Mouse (Mus musculus): ENCODE measurements at regions not wholly inside any gene's neighbourhood (a gene's known extent, or its start where the extent isn't known, plus 50 kb on each side); places are given as distances from the start of the nearest gene placed in this dataset.

GRCm38 (mm10) chr10:111815821-111816599 lies 156.5 kb upstream of the Krr1 start:
- no peak for DNase-seq (ENCODE audit: inconsistent age in 2 of 2, low spot score in 1 of 2)

DNA sequence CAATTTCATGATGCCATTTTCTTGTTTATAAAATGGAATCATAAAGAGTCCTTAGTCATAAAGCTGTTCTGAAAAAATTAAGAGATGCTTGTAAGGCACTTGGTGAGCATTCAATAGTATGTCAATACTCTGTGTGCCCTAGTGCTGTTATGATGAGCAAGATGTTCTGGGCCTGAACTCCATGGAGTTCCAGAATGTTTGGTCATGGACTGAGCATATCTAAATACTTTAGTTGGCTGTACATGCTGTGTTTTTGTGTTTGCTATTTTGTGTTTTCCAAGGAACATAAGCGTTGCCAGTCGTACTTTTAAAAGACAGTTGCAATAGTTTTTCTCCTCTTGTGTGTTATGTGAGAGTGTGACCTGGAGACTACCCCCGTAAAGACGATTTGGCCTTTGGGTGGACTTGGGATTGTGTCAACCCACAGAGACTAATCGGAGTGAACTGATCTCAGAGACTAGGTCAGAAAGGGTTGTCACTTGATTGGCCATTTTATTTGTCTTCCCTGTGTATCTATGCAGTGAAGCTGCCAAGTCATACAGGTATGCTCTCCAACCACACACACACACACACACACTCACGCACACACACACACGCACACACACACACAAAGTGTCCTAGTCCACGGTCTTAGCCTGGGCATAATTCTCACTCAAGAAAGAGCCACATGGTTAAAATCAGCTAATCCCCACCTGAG lies 152.6 kb upstream of the Krr1 start:
- no peak for DNase-seq (ENCODE audit: inconsistent age in 2 of 2, low spot score in 1 of 2)

- peak in 1 of 2 experiments; percentile 79 for DNase-seq (ENCODE audit: inconsistent age in 2 of 2, low spot score in 1 of 2)
These were observed 147.6 kb upstream of the Krr1 start for GRCm38 (mm10) chr10:111824820-111825219.

GRCm38 (mm10) chr10:111826033-111826754 lies 146.3 kb upstream of the Krr1 start:
- peak in 1 of 2 experiments; percentile 54 for DNase-seq (ENCODE audit: inconsistent age in 2 of 2, low spot score in 1 of 2)

GRCm38 (mm10) chr10:111827246-111827645 lies 145.2 kb upstream of the Krr1 start:
- DNase-seq (ENCODE audit: inconsistent age in 2 of 2, low spot score in 1 of 2) = no peak

DNA sequence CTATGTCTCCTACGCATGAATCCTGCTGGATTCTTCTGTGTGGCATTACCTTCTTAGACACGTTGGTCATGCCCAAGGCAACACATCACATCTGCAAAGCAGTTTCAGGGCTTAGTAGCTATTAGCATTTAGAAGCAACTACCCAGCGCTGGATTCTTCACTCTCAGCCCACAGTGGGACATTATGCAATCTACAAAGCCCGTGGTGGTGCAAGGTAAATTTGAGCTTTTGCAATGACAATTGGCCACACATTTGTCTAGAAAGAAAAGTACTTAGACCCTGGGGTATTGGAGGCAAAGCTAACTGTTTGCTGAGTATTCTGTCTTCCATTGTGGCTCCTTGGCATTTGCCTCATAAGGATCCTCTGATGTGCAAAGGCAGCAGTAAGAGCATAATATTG lies 144.5 kb upstream of the Krr1 start:
- no peak for DNase-seq (ENCODE audit: inconsistent age in 2 of 2, low spot score in 1 of 2)

DNA sequence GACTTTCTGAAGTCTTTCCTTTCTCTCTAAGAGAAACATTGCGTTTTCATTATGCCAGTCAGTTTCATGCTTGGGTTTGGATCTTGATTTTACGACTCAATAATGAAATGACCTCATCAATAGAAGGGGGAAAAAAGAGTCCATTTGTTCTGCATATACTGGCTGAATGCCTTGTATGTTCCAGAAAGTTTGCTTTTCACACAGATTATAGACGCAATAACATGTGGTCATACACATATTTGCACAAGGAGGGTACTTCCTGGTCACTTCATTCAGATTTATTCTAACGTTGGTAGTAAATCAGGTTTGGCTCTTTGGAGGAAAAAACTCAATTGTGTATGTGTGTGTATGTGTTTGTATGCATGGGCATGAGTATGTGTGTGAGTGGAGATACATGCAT lies 143.9 kb upstream of the Krr1 start:
- DNase-seq (ENCODE audit: inconsistent age in 2 of 2, low spot score in 1 of 2) = no peak

GRCm38 (mm10) chr10:111829291-111829690 lies 143.2 kb upstream of the Krr1 start:
- DNase-seq (ENCODE audit: inconsistent age in 2 of 2, low spot score in 1 of 2) = no peak

DNA sequence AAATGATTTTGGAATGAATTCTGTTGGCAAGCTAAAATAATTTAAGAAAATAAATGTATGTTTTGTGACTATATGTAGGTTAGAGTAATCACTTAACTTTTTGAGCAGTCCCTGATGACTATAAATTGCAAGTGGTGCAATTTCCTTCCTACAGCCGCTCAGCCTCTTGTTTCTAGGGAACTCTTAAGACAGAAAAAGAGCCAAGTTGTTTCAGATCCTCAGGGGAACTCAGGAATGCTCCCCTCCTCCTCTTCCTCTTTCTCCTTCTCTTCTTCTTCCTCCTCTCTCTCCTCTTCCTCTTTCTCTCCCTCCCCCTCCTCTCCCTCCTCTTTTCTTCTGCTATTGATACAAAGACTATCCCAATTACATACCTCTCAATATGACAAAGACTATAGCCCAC lies 141.4 kb upstream of the Krr1 start:
- no peak for DNase-seq (ENCODE audit: inconsistent age in 2 of 2, low spot score in 1 of 2)

DNA sequence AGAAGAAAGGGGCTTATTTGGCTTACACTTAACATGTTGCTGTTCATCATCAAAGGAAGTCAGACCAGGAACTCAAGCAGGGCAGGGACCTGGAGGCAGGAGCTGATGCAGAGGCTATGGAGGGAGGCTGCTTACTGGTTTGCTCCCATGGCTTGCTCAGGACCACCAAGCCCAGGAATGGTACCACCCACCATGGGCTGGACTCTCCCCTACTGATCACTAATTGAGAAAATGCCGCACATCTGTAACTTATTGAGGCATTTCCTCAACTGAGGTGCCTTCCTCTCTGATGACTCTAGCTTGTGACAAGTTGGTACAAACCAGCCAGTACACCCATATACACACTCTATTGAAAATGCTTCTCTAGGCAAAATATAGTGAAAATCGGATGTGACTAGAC lies 138.9 kb upstream of the Krr1 start:
- no peak for DNase-seq (ENCODE audit: inconsistent age in 2 of 2, low spot score in 1 of 2)

GRCm38 (mm10) chr10:111834280-111834679 lies 138.2 kb upstream of the Krr1 start:
- DNase-seq (ENCODE audit: inconsistent age in 2 of 2, low spot score in 1 of 2) = peak in 1 of 2 experiments; percentile 39

DNA sequence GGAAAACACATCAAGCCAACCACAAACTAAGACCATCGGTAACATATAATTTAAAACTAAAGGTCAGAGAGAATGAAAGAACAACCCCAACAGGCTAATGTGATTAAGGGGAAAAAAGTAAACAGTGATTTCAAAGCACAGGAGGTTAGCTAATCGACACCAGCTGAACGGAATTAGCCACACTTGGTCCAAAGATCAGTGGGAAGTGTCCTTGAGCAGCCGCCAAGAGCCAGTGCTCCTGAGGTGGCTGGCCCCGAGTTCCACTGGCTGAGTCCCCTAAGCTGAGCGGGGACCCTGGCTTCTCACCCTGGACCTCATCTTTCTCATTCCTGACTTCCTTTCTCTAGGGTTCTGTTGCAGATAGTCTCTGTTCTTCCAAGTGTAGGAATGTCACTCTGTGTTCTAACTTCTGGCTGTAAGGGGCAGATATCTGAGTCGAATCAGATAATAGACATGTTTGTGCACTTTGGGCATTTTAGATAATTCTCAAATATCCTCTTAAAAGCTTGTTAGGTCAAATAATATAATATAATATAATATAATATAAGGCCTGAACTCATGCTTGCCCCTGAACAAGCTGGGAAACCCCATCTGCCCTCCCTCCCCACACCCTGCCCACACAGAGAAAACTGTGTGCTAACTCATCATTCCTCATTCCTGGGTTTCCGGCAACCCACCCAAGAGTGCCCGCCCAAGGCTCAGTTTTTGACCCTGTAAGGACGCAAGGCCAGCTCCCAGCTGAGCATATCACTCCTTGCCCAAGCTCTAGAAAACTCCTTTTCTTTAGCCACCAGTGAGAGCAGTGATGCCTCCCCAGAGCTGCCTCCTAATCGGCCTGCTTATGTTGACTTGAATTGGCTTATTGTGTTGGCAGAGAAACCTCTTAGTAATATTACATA lies 137.3 kb upstream of the Krr1 start:
- peak; percentile 20 to 60 for DNase-seq (ENCODE audit: inconsistent age in 2 of 2, low spot score in 1 of 2)

- DNase-seq (ENCODE audit: inconsistent age in 2 of 2, low spot score in 1 of 2) = no peak
These were observed 136.3 kb upstream of the Krr1 start for GRCm38 (mm10) chr10:111836191-111836590.

DNA sequence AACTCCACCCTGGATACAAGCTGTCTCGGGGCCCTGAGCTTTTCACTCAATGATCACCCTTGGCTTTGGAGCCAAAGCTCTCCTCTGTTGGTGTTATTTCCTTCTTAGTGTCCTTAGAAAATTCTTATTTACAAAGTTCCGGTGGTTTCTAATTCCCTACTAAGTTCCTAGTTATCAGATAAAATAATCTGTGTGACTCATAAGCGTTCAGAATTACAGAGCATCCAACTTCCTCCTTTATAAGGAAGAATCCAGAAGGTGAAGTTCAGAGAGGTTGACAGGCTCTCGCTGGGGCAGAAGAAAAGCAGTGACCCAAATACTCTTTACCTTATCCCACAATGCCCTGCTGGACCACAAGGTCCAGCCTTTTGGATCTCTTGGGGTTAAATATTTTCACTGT lies 135.7 kb upstream of the Krr1 start:
- DNase-seq (ENCODE audit: inconsistent age in 2 of 2, low spot score in 1 of 2) = no peak

DNA sequence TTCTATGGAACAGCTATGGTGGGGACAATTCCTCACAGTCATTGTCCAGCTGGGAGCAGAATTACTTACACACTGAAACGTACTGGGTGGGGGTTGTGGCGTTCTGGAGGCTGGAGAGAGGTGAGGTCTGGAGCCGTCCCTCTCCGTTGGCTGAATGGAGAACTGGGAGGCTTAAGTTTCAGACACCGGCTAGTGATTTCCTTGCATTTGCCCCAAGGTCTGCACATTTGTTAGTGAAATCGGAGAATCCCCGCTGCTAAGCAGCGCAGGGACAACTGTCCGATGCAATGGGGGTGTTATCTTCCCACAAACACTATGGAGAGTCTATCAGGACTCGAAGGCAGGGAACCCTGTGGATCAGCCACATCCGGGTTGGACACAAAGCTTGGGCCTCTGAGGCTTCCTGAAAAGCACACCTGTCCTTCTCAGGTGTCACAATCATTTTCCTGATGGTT lies 130.1 kb upstream of the Krr1 start:
- DNase-seq (ENCODE audit: inconsistent age in 2 of 2, low spot score in 1 of 2) = no peak

DNA sequence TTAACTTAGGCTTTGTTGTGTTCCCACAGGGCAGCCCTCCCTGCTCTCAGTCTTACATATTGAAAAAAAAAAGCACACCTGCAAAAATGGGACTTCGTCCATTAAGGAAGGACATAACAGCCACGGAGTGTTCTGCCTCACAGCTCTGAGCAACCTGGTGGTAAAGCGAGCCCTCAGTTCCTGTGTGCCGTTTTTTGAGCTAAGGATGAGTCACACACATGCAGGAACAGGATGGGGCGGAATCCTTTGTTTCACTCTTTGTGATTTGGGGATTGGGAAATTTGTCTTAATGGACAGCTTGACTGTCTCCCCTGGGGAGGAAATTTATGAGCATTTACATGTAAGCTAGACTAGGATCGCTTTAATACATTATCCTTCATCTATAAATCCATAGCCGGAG lies 129.6 kb upstream of the Krr1 start:
- peak; percentile 49 to 72 for DNase-seq (ENCODE audit: inconsistent age in 2 of 2, low spot score in 1 of 2)

DNA sequence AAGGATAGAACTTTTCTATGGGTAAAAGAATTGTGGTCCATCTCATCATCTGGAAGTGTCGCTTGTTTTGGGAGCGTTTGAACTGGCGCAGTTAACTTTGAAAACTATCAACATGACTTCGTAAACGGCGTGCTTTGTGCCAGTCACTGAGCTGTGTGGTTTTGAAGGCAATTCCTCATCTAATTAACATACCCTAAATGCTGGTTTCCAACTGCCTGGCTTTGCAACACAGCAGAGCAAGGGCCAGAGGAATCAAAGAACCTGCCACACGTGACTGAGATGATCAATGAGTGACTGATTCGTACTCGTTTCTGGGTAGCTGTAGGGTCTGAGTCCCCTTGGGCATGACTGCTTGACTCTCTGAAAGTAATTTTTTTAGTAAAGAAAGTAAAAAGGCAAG lies 129.2 kb upstream of the Krr1 start:
- no peak for DNase-seq (ENCODE audit: inconsistent age in 2 of 2, low spot score in 1 of 2)

DNA sequence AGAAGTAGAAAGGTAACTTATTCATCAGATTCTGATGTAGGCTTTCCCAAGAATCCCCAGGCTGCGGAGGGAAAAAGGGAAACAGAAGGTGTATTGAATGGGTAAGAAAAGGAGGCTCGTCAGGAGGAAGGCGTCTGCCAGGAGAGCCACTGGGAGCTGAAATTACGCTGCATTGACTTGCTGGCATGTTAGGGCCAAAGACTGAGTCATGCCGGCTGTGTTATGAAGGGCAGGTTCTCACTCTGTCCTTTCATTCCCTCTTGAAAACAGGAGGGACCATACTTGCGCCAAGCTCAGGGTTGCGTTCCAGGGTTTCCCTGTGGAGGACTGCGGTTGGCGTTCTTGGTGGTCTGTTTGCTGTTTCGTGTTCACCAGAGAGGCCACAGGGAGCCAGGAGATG lies 128.3 kb upstream of the Krr1 start:
- DNase-seq (ENCODE audit: inconsistent age in 2 of 2, low spot score in 1 of 2) = peak; percentile 55 to 78

DNA sequence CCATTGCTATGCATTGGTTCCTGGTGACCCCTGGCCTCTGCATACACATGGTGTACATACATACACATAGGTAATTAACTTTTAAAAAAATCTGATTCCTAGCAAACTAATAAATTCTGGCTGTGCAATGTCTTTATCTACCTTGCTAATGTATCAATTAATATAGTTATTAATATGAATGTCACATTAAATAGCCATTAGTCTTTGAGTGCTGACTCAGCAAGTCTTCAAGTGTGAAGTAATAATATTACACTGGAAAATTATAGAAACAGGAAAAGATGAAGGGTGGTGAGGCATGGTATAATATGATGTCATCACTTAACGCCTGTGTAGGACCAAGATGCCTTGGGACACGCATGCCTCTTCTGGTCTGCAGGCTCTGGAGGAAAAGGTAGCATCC lies 126.5 kb upstream of the Krr1 start:
- no peak for DNase-seq (ENCODE audit: inconsistent age in 2 of 2, low spot score in 1 of 2)

GRCm38 (mm10) chr10:111854254-111854653 lies 118.2 kb upstream of the Krr1 start:
- DNase-seq (ENCODE audit: inconsistent age in 2 of 2, low spot score in 1 of 2) = no peak

DNA sequence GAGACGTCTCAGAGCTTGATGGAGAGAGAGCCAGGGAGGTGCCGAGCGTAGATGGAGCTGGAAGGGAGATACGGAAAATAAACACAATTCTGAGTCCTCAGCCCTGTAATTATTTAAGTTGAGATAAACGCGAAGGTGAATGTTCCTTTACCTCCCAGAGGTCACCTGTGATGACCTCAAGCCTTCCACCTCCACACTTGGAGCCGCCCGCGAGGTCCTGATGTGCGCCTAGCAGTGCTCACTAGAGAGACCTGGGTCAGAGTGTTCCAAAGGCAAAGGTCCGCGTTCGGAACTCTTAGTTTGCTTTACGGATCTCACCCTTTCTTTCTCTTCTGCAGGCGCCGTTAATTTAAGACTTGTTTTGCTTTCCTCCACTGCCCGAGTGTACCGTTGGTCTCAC lies 117.0 kb upstream of the Krr1 start:
- DNase-seq (ENCODE audit: inconsistent age in 2 of 2, low spot score in 1 of 2) = no peak

Measured in adrenal gland, adult (tissue).